Mouse (Mus musculus) CH12.LX (cell line): ENCODE data around the gene Macrod2.

Experiments used
- BHLHE40 ChIP-seq: IDR thresholded peaks from 2 replicates; pipeline ENCODE4 v1.6.1; 2011; ENCODE audit warnings: mild to moderate bottlenecking, low read depth, low read length, improper control_type of control experiment
- CHD2 ChIP-seq: IDR thresholded peaks from 2 replicates; pipeline ENCODE4 v1.6.1; 2011; ENCODE audit warnings: low read length, improper control_type of control experiment
- CTCF ChIP-seq, 2 experiments: IDR thresholded peaks in 1 of 2; conservative IDR thresholded peaks in 1 of 2; 2 replicates each; pipeline ENCODE4 v1.5.1; 2011 to 2012; ENCODE audit warnings: low read depth in 2 of 2, low read length in 2 of 2, improper control_type of control experiment in 1 of 2, inconsistent platforms in 1 of 2, mild to moderate bottlenecking in 1 of 2, moderate library complexity in 1 of 2
- IRF4 ChIP-seq: IDR thresholded peaks from 2 replicates; pipeline ENCODE4 v1.6.1; 2014; ENCODE audit warnings: low read depth, mild to moderate bottlenecking, inconsistent platforms, low read length, improper control_type of control experiment
- JUN ChIP-seq: IDR thresholded peaks from 2 replicates; pipeline ENCODE4 v1.6.1; 2011; ENCODE audit warnings: low read depth, mild to moderate bottlenecking, low read length, improper control_type of control experiment, moderate library complexity; ENCODE audit not compliant: insufficient read depth
- NELFE ChIP-seq: IDR thresholded peaks from 2 replicates; pipeline ENCODE4 v1.6.1; 2011; ENCODE audit warnings: low read depth, low read length, improper control_type of control experiment
- POLR2A ChIP-seq: IDR thresholded peaks from 2 replicates; pipeline ENCODE4 v1.6.1; 2011; ENCODE audit warnings: low read depth, mild to moderate bottlenecking, improper control_type of control experiment, low read length
- UBTF ChIP-seq: IDR thresholded peaks from 2 replicates; pipeline ENCODE4 v1.6.1; 2012; ENCODE audit warnings: low read depth, mild to moderate bottlenecking, inconsistent platforms, low read length, improper control_type of control experiment, moderate library complexity
- USF1 ChIP-seq: IDR thresholded peaks from 2 replicates; pipeline ENCODE4 v1.6.1; 2014; ENCODE audit warnings: low read depth, mild to moderate bottlenecking, inconsistent platforms, low read length, improper control_type of control experiment
- USF2 ChIP-seq: conservative IDR thresholded peaks from 2 replicates; pipeline ENCODE4 v1.6.1; 2011; ENCODE audit warnings: low read depth, low read length, improper control_type of control experiment
- ZC3H11A ChIP-seq: IDR thresholded peaks from 2 replicates; pipeline ENCODE4 v1.6.1; 2012; ENCODE audit warnings: low read depth, mild to moderate bottlenecking, inconsistent platforms, low read length, improper control_type of control experiment
- ZMIZ1 ChIP-seq: IDR thresholded peaks from 2 replicates; pipeline ENCODE4 v1.6.1; 2012; ENCODE audit warnings: low read depth, mild to moderate bottlenecking, inconsistent platforms, low read length, improper control_type of control experiment

DNA sequence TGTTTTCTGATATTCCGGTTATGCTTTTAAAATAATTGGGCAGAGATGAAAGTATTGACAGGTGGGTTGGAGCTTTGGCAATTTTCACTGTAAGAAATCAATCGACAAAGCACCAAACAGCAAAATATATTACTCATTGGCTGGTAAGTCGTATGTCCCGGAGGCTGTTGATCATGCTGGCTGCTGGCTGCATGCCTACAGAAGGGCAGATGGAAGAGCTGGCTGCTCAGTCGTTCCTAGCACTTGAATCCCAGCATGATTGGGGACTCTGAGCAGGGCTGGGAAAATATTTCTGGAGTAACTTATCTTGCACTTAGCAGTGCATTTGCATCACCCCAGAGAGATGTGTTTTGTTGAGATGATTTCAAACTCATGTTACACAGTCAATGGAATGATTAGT lies 1223.1 kb downstream of the Macrod2 start:
- TF ChIP-seq CTCF (conservative IDR thresholded peaks at IDR 0.05 in 1 of 2, IDR thresholded peaks at IDR 0.05 in 1 of 2; ENCODE audit: low read depth in 2 of 2, low read length in 2 of 2) (no peak), USF2 (no peak), POLR2A (no peak), ZMIZ1 (no peak), ZC3H11A (no peak), IRF4 (no peak), BHLHE40 (no peak), UBTF (no peak), NELFE (no peak), JUN (no peak), USF1 (no peak), CHD2 (no peak)
